Mouse (Mus musculus): ENCODE measurements around the gene Exoc8. TPM values are rescaled to one million over a fixed set of nuclear protein-coding genes. Genes with fewer than 3 reads are reported as not detected.
A peak's percentile ranks its signal among the peaks of the same experiment; 100 is the strongest.

Gene Exoc8
- total RNA-seq, 2 experiments from 2014 or later, result 10.5 to 14.8 TPM

GRCm38 (mm10) chr8:124911938-124912872 lies 14.7 kb upstream of the Exoc8 start:
- 0 out of 2 replicates have a peak, but pooled peaks have one; percentile 20 for ATAC-seq (replicated peaks; ENCODE audit: low FRiP score, low TSS enrichment, poor library complexity, severe bottlenecking)

DNA sequence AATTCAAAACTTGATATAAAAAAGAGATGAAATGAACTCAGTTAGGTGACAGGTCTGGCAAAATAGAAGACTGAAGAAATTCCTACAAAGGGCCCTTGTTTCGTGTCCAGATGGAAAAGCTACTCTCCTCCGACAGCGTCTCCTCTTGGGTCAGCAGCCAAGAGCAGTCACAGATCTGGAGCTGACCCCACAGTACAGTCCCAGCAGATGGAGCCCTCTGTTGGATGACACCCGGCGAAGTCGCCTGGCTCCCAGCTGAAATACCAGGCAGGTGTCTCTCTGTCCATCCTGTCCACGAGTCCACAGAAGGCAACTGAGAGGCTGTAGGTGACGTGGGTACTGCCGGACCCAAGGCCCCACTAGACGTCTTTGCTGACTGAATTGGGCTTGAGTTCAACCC lies 12.8 kb upstream of the Exoc8 start:
- no peak for ATAC-seq (replicated peaks; ENCODE audit: low FRiP score, low TSS enrichment, poor library complexity, severe bottlenecking)

DNA sequence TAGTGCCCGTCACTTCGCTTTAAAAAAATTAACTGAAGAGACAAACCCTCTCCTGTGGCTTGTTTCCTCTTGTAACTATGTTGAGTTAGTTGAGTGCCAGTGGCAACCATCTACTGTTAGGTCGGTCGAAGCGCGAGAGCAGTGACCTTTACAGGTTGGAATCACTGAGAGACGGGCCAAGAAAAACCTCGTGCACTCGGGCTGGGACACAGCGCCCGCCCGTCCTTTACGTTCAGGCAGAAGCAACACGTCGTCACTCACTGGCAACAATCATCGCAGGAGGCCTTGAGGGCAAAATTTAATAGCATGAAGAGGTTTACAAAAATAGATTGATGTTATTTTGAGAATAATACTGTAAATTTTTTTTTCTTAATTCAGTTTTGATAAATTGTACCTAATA lies 12.4 kb upstream of the Exoc8 start:
- ATAC-seq (replicated peaks; ENCODE audit: low FRiP score, low TSS enrichment, poor library complexity, severe bottlenecking), result no peak

- ATAC-seq (replicated peaks; ENCODE audit: low FRiP score, low TSS enrichment, poor library complexity, severe bottlenecking), result no peak
Measured at GRCm38 (mm10) chr8:124905482-124905881, 8.0 kb upstream of the Exoc8 start.

GRCm38 (mm10) chr8:124903198-124903597 lies 5.7 kb upstream of the Exoc8 start:
- peak; percentile 12; the same call in 1 of the 2 replicates for ATAC-seq (replicated peaks; ENCODE audit: low FRiP score, low TSS enrichment, poor library complexity, severe bottlenecking)

DNA sequence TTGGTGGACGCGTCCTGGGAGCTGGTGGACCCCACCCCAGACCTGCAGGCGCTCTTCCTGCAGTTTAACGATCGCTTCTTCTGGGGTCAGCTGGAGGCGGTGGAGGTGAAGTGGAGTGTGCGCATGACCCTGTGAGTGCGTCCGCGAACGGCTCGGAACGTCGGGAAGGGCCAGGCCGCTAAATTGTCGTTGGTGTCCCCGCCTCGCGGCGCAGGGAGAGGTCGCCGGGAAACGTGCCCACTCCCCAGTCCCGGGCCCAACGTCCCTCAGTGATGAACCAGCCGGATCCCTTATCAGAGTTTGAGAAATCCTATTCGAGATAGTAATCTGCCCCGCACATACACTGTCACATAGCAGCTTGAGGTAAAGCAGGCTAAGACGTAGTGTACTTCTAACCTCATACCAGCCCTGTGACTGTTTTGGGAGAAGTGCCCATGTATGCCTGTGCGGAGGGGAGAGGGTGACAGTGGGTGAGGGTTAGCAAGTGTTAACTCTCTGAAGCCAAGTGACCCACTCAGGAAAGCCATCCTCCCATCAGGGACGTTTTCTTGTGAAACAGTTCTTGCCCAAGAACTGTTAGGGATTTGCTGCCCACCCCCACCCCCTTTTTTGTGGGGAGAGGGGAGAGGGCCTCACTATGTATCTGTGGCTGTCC lies 873 bp upstream of the Exoc8 start:
- ATAC-seq (replicated peaks; ENCODE audit: low FRiP score, low TSS enrichment, poor library complexity, severe bottlenecking), result peak; percentile 4

DNA sequence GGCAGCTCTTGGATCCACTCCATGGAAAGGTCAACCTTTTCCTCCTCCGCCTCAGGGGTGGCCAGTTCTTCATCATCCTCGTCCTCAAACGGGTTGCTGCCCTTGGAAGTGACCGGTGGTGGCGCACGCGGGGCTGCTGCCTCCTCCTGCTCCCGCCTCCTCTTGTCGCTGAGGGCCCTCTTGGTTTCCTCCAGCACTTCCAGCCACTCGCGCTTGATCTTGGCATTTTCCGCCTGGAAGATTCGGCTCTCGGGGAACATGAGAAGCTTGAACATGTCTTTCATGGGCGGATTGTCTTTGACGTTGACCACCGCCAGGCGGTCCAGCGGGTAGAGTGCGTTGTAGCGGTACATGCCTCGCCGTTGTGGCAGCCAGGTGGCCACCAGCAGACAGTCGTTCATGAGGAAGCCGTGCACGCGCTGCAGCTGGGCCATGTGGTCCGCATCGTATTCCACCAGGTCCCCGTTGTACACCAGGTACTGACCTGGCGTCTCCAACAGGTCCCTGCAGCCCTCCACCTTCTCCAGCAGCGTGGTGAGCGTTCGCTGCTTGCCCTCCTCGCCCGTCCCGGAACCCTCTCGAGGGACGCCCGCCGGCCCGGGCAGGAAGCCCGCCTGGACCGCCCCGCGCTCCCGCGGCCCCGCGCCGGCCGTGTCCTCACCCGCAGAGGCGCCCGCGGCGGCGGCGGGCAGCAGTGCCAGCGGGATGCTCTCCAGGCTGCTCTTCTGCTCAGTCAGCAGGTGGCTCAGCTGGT lies 696 bp downstream of the Exoc8 start:
- ATAC-seq (replicated peaks; ENCODE audit: low FRiP score, low TSS enrichment, poor library complexity, severe bottlenecking), result peak; percentile 58

DNA sequence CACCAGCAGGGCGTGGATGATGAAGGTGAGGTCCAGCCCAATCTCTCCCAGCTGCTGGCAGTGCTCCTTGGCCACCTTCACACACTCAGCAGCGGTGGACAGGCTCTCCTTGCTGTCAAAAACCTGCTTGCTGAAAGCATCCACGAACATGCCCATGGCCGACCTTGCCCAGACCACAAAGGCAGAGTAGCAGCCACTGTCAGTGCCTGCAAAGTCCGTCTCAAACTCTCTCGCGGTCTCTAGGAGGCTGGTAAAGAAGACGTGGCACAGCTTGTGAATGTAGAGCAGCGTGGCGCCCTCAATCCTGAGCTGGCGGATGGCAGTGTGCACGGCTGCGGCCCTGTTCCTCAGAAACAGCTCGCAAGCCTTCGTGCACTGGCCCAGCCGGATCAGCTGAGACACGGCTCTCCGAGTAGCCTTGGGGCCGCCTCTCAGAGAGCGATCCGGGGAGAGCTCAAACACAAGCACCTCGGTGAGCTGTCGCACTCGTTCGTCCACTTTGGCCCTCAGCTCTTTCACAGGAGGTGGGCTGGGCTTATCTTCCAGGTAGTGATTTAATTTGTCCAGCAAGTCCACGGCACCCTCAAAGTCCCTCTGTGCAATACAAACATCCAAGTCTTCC lies 1.4 kb downstream of the Exoc8 start:
- no peak for ATAC-seq (replicated peaks; ENCODE audit: low FRiP score, low TSS enrichment, poor library complexity, severe bottlenecking)

GRCm38 (mm10) chr8:124892596-124892995 lies 4.9 kb downstream of the Exoc8 start:
- ATAC-seq (replicated peaks; ENCODE audit: low FRiP score, low TSS enrichment, poor library complexity, severe bottlenecking), result no peak

- no peak for ATAC-seq (replicated peaks; ENCODE audit: low FRiP score, low TSS enrichment, poor library complexity, severe bottlenecking)
Measured at GRCm38 (mm10) chr8:124888385-124888784, 9.1 kb downstream of the Exoc8 start.

GRCm38 (mm10) chr8:124878946-124879526 lies 18.5 kb downstream of the Exoc8 start:
- peak; percentile 92 for ATAC-seq (replicated peaks; ENCODE audit: low FRiP score, low TSS enrichment, poor library complexity, severe bottlenecking)

- no peak for ATAC-seq (replicated peaks; ENCODE audit: low FRiP score, low TSS enrichment, poor library complexity, severe bottlenecking)
Measured at GRCm38 (mm10) chr8:124878141-124878540, 19.4 kb downstream of the Exoc8 start.

DNA sequence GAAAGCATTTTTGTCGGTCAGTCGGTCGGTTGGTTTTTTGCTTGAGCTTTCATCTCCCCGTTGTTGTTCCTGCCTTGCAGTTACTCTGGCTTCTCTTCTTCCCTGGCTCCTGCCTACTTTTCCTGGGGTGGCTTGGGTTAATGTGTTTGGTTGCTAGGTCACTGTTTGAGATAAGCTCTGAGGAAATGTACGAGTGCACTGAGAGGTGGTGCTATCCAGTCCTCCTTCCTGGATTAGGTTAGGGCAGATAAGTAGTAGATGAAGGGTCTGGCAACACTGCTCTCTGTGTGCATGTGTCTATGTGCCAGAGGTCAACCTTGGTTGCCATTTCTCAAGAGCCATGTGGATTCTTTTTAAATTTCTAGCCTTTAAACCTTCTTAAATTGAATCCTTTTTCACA lies 24.8 kb downstream of the Exoc8 start:
- no peak for ATAC-seq (replicated peaks; ENCODE audit: low FRiP score, low TSS enrichment, poor library complexity, severe bottlenecking)

- ATAC-seq (replicated peaks; ENCODE audit: low FRiP score, low TSS enrichment, poor library complexity, severe bottlenecking), result no peak
Measured at GRCm38 (mm10) chr8:124872081-124872480, 25.4 kb downstream of the Exoc8 start.

GRCm38 (mm10) chr8:124871474-124871873 lies 26.0 kb downstream of the Exoc8 start:
- ATAC-seq (replicated peaks; ENCODE audit: low FRiP score, low TSS enrichment, poor library complexity, severe bottlenecking), result no peak

- no peak for ATAC-seq (replicated peaks; ENCODE audit: low FRiP score, low TSS enrichment, poor library complexity, severe bottlenecking)
Measured at GRCm38 (mm10) chr8:124869708-124870107, 27.8 kb downstream of the Exoc8 start.

- peak; percentile 20; the same call in 1 of the 2 replicates for ATAC-seq (replicated peaks; ENCODE audit: low FRiP score, low TSS enrichment, poor library complexity, severe bottlenecking)
Measured at GRCm38 (mm10) chr8:124867126-124867525, 30.4 kb downstream of the Exoc8 start.

- peak; percentile 50 for ATAC-seq (replicated peaks; ENCODE audit: low FRiP score, low TSS enrichment, poor library complexity, severe bottlenecking)
Measured at GRCm38 (mm10) chr8:124866669-124867068, 30.8 kb downstream of the Exoc8 start.

- ATAC-seq (replicated peaks; ENCODE audit: low FRiP score, low TSS enrichment, poor library complexity, severe bottlenecking), result no peak
Measured at GRCm38 (mm10) chr8:124863729-124864128, 33.8 kb downstream of the Exoc8 start.

Data from megakaryocyte-erythroid progenitor cell, adult 5-6 weeks (primary cell).